Mouse (Mus musculus) retina, embryonic 14.5 days (tissue): ENCODE data around the gene Spats1.

Source experiments
- DNase-seq: peaks from one replicate; pipeline ENCODE4 v3.0.0-alpha.2; 2015; ENCODE audit warnings: low spot score

Gene Spats1

GRCm38 (mm10) chr17:45474669-45475465 lies at the start of gene Spats1:
Gene Spats1 (minus strand): TSS chr17:45475415.
- peak; percentile 72 for DNase-seq

- DNase-seq, result no peak
Observed at GRCm38 (mm10) chr17:45524961-45525360, 49.7 kb upstream of the Spats1 start.

GRCm38 (mm10) chr17:45523263-45523662 lies 48.0 kb upstream of the Spats1 start, which contains the start of gene Tcte1:
Gene Tcte1 (plus strand): TSS chr17:45523434.
- DNase-seq, result peak; percentile 91

DNA sequence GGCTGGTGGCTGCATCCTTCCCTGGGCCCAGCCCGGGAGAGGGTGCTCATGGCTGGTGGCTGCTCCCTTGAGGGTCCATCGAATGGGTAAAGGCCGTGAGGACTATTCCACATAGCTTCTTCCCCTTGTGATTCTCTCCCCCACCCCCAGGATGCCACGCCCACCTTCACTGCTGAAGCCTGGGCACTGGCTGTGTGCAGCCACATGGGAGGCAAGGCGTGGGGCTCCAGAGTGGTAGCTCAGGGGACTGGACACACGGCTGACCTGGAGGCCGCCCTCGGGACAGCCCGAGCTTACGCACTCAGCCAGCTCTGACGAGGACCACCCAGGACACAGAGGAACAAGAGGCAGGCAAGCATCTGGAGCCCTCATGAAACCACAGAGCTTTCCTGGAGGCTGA lies 44.9 kb upstream of the Spats1 start:
- DNase-seq, result no peak

DNA sequence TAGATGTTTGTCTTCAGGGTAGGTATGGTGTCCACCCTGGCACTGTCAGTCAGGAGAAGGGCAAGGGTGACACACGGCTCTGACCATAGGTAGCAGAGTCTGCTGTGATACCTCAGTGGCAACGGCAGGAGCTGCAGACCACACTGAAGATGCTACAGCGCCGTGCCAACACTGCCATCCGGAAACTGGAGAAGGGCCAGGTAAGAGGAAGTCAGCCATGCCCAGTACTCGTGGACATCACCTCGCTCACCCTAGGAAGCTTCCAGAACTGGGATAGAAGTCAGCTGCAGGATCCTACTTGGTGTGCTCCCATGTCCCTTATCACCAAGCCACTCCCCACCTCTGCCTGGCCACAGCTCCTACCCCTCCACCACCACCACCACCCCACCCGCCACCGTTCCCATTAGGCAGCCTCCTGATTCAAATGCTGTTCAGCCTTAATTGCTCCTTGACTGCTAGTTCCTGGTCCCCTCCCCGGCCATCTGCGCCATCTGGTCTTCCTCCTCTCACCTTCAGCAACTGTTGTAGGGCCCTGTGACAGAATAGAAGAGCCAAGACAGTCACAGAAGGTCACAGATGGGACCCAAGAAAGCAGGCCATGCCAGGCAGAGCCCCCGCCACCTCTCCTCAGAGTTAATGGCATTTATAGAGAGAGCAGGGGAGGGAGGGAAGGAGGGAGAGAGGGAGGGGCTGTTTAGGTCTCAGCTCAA lies 43.7 kb upstream of the Spats1 start:
- DNase-seq, result no peak

- DNase-seq, result no peak
Observed at GRCm38 (mm10) chr17:45517549-45518215, 42.5 kb upstream of the Spats1 start.

DNA sequence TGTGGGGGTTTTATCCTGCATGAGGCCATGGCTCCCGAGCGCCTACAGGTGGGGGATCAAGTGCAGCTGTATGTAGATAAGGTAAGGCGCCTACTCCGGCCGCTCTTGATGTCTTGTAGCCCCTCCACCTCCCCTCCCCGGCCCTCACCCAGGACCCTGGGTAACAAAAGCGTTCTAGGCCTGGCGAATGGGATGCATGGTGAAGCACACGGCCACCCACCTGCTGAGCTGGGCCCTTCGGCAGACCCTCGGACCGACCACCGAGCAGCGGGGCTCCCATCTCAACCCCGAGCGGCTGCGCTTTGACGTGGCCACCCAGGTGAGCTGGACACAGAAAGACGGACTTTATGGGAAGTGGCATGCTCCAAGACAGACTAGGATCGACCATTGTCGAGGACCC lies 41.9 kb upstream of the Spats1 start:
- no peak for DNase-seq

- DNase-seq, result peak; percentile 92
Observed at GRCm38 (mm10) chr17:45516488-45516887, 41.3 kb upstream of the Spats1 start.

DNA sequence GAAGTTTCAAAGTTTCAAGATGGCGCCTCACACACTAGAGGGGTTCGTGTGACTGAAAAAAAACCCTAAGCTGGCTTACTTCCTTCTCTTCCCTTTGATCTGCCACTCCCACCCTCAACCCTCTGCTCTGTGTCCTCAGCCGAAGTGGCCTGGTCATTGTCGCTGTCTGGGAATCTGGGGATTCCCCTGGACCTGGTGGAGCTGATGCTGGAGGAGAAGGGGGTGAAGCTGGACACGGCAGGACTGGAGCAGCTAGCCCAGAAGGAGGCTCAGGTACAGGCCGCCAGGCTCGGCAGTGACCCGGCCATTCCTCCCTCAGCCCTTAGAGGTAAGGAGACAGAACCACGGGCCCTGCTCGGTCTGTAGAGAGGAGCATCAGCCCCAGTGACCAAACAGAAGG lies 40.6 kb upstream of the Spats1 start:
- DNase-seq, result no peak

DNA sequence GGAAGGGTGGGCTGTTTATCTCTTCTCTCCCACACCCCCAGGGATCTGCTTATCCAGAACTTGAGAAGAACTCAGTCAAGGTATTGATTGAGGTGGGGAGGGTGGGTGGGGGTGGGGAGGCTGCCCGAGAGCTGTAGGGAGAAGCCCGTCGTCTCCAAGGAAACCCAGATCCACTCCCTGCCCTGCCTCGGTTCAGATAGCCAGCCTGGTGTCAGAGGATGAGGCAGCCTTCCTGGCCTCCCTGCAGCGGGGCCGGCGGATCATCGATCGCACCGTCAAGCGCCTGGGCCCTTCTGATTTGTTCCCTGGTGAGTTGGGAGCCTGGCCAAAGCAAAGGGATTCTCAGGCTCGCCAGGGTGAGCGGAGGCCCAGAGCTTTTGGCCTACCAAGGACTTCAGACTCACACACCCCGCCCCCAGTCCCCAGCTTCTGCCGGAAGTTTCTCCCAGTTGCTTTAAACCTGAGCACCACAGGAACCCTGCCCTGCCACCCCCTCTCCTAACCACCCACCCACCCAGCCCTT lies 40.0 kb upstream of the Spats1 start:
- DNase-seq, result no peak

DNA sequence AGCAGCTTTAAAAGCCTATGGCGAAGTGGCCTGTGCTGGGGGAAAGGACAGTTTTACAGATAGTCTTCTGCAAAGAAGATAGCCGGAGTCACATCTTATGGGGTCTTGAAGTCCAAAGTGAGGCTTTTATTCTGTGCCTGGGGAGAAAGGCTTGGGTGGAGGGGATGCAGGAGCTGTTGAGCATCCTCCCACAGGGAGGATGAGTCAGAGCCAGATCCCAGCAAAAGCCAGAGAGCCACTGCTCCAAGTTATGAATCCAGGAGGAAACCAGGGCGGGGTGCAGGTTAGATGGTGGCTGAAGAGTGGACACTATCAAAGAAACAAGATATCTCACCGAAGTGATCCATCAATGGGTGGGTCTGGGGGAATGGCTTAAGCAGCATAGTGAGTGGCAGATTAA lies 36.5 kb upstream of the Spats1 start:
- DNase-seq, result no peak

- no peak for DNase-seq
Observed at GRCm38 (mm10) chr17:45510871-45511270, 35.7 kb upstream of the Spats1 start.

DNA sequence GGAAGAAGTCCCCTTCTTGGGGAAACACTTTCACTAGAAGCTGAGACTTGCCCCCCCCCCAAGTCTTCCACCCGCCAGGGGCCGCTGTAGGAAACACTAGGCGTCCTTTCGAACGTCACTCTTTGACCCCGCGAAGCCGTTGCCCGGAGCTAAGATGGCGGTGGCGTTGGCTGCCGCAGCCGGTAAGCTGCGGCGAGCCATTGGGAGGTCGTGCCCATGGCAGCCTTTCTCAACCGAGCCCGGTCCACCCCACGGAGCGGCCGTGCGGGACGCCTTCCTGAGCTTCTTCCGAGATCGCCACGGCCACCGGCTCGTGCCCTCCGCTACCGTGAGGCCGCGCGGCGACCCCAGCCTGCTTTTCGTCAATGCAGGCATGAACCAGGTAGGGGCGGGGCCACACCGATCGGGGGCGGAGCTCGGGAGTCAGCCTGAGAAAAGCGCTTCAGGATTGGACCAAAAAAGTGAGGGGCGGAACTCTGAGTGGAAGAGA lies 31.5 kb upstream of the Spats1 start, which contains the start of gene Aars2:
Gene Aars2 (plus strand): TSS at position 142 of the 490 bp plus-strand sequence.
- DNase-seq, result peak; percentile 97

- no peak for DNase-seq
Observed at GRCm38 (mm10) chr17:45505941-45506465, 30.8 kb upstream of the Spats1 start.

- no peak for DNase-seq
Observed at GRCm38 (mm10) chr17:45503301-45503973, 28.2 kb upstream of the Spats1 start.

DNA sequence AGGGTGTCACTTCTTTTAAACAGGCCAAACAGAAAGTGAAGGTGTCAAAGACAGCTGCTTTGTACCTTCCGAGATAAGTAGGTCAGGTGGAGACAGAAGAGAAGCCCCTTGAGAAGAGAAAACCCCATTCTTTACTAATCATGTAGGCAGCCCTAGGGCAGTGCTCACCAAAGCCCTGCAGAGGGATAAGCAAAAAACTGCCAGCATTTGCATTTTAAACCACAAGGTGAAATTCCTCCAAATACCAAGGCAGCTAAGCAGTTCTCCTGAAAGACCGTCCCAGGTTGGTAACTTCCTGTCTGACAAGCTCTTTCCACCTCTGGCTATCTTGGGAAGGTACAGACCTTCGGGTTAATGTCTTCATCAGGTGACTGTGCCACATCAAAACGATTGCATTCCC lies 27.1 kb upstream of the Spats1 start:
- DNase-seq, result no peak

DNA sequence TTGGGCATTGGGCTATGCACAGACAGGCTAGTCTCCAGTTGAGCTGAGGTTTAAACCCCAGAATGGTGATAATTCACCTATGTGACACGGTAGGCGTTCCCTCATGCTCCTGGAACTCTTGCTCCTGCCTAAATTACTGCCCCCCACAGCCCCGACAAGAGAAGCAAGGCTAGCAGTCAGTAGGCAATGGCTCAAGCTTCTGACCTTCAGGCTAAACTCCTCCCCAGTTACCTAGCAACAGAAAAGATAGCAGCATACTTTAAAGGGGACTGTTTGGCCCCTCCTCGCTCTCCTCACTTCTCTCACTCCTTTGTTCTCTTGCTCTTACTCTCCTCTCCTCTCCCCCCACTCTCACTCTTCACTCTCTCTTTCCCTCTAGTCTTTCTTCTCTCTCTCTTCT lies 25.8 kb upstream of the Spats1 start:
- no peak for DNase-seq

- no peak for DNase-seq
Observed at GRCm38 (mm10) chr17:45499516-45499915, 24.3 kb upstream of the Spats1 start.

DNA sequence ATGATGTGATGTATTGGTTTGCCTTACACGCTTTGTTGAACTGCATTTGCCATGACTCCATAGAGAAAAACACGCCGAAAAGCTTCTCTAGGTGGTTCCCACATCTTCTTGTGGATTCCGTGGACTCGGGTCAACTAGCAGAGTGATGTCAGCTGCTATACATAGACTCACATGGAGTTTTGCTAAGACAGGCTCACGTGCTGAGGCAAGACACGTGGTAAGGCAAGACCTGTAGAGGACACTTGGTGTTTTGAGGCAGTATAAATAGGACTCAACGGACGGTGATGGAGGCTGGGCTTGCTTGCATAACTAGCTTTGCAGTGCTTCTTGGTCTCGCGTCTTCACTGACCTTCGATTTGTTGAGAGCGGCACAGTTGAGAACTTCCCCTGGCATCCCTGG lies 23.2 kb upstream of the Spats1 start:
- DNase-seq, result no peak

DNA sequence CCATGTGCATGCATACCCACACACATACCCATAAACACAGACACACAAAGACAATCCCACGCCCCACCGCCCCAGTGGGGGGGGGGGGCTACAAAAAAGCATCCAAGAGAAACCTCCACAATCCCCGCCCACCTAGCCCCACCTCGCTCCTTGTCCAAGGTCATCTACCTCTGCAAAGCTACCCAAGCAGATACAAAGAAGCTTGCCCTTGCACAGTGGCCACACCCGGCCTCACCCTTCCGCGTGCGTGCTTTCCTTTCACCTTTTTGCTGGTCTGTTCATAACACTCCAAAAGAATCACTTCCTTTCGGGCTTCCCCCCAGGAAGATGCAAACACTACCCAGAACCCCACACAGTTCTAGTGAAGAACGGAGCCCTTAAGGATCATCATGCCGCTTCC lies 20.2 kb upstream of the Spats1 start:
- no peak for DNase-seq

DNA sequence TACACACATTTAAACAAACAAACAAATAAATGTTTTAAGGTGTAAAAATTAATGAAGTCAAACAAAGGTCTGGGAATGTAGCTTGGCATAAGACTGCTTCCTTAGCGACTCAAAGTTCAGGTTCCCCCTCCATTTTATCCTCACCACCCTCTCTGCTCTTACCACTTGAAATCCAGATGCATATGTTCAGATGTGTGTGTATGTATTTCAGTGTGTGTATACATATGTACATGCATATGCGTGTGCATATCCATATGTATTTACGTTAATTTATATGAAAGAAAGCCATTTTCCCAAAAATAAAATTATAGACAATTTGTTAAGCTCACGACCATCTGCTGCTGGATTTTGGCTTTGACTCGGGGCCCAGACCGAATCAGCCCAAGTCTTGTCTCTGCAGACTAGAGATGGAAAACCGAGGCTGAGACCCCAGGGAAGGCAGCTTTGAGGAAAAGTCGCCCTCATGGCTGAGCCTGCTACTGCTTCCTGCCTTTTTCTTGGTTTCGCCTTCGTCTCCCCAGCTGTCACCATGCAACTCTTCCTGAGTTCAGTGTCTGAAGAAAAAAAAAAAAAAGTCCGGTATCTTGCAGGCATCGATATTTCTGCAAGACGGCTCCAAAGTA lies 15.4 kb upstream of the Spats1 start:
- no peak for DNase-seq
